Mouse (Mus musculus): ENCODE measurements around the gene Lhfpl2. TPM values are rescaled to one million over a fixed set of nuclear protein-coding genes. Genes with fewer than 3 reads are reported as not detected.

Gene Lhfpl2
- total RNA-seq (2021), result 10 to 100 TPM; 25.2 to 27.3 TPM
- long read RNA-seq, full-length matches to known transcripts, result 38 of 49 reads
- long read RNA-seq, partial matches to known transcripts, result 5 of 49 reads
- long read RNA-seq, other reads (novel, unspliced or antisense), result 6 of 49 reads

DNA sequence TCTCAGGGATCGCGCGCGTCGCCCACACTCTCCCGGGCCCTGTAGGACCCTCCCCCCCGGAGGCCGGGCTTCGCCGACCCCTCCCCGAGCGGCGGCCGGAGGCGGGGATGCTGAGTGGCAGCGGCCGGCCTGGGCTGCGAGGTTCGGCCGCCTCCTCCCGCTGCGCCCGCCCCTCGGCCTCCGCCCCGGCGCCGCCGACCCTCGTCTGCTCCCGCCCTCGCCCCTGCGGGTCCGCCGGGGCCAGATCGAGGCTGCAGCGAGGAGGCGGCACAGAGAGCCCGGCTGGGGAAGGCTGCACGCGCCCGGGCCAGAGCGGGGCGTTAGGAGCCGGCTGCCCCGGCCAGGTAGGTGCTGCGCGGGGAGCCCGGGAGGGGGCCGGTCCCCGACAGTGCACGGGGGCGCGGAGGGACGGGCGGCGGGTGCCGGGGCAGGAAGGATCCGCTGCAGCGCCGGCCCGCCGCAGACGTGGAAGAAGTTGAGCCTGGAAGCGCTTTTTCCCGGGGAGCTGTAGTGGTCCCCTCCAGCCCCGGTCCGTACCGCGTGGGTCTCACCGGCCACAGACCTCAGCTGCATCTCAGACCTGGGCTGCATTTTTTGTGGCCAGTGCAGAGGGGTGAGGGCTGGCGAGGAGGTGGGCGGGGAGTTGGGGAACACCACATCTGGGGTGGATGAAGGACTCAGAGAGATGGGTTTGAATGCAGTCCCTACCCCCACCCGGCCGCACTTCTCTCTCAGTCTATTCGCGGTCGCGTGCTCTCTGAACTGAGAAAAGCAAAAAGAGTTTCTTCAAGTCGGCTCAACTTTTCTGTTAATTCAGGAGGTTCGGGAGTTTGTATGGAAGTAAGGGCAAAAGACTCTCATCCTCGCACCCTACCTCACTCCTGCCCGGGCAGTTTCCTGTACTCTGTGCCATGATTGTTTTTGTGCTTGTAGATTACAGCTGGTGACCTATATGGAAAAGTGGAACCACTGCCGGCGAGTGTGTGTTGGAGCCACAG, at the start of gene Lhfpl2:
TSS of gene Lhfpl2 (plus strand) at position 234 of the 998 bp plus-strand sequence.
- no peak for DNase-seq (ENCODE audit: low spot score in 2 of 2)

DNA sequence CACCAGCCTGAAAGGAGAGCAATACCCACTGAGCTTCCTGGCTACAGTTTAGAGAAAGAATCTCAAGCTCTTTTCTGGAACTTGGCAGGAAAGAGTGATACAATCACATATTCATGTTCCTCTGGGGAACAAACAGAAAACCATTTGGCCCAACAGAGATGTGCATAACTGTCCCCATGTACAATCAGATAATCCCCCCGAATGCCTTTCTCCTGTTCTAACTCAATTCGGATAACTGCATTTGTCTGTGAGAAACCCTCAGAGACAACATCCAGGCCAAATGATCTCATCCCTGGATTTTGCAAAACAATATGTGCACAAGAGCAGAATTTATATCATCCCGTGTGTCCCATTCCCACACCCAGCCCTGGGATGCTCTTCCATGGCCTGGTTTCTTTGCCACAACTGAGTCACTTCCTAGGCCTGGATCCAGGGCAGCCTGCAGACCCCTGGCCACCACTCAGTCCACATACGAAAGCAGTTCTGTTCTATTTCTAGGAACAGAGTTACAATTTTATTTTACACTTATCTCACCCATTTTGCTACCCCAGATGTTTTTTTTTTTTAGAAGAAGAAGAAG, 45.5 kb upstream of the Lhfpl2 start:
- no peak for DNase-seq (ENCODE audit: low spot score in 2 of 2)

DNA sequence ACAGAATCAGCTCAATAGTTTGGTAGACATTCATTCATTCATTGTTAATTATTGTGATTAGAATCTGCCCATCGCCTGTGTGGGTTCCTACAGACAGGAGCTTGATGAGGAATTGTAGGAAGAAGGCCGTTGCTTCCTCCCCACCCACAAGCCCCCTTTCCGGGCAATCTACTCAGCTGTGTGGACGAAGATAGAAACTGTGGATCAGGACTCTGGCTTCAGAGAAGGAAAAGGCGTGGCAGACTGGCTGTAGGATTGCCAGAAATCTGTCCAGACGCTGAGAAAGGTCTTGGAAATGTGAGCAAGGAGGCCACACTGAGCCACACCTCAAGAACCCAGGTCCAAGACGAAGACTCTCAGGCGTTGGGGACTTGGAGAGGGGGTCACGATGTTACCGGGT, 43.6 kb upstream of the Lhfpl2 start:
- no peak for DNase-seq (ENCODE audit: low spot score in 2 of 2)

DNA sequence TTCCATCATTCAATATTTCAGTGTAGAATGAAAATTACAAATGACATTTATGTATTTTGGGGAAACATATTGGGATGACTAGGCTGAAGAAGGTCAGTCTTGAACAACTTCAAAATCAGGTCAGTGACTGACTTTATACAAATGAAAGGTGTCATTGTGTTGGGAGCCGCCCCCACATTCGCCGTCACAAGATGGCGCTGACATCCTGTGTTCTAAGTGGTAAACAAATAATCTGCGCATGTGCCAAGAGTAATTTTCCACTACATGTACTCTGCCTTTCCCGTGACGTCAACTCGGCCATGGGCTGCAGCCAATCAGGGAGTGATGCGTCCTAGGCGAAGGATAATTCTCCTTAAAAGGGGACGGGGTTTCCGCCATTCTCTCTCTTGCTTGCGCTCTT, 33.0 kb upstream of the Lhfpl2 start:
- peak in 1 of 2 experiments; percentile 20 for DNase-seq (ENCODE audit: low spot score in 2 of 2)

DNA sequence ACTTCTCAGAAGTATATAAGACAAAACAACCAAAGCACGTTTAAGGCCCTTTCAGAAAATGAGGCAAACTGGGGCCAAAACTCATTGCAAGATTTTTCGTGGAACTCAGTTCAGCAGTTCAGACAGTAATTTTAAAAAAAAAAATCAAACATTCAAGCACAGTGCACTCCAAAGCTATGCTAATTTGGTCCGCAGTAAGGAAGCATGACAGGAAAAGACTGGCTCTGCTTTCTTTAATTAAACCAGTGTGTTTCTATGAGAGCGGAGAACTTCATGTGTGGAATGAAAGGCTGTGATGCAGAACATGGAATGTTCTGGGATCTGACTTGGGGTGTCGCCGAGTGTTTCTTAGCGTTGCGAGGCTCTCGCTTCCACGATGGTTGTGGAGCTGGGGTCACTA, 28.4 kb upstream of the Lhfpl2 start:
- DNase-seq (ENCODE audit: low spot score in 2 of 2), result no peak

DNA sequence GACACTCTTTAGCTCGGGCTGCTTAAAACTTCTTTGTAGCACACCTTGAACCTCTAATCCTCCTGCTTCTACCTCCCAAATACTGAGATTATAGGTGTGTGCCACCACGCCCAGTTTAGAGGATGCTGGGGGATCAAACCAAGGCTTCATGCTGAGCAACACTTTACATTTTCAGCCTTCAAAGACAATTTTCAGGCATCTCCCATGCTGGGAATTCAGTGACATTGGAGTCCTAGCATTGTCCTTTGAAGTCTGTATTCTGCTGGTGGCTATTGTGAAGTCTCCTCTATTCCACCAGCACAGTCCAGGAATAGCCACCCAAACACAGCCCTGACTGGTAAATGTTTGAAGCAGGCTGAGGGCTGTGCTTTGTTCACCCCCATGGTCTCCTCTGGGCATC, 27.0 kb upstream of the Lhfpl2 start:
- DNase-seq (ENCODE audit: low spot score in 2 of 2), result no peak

DNA sequence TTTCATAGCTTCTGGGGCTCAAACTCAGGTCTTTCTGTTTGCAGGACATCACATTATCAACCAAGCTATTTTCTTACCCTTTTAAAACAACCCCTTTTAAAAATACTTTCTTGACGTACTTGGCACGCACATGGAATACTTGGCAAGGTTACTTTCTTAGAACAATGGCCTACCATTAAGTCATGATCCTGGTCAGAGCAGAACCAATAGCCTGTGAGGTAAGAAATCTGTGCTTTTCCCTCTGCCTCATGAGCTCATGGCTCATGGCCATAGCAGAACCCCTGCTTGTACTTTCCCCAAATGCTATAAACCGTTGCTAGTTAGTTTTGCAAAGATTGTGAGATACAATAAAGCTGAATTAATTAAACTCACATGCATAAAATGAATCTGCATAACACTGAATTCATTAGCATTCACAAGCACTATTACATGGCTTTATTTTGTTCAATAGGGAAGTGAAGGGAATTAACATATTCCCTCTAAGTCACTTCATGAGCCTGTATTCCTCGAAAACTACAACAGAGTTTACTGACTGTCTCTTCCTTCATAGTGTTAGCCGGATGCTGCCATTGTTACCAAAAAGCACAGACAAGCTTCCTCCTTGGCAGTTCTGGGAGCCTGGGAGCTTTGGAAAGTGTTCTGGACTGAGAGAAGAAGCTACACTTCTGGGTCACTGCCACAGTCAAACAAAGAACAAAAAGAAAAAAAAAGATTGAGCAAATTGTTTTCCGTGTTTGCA, 20.1 kb upstream of the Lhfpl2 start:
- no peak for DNase-seq (ENCODE audit: low spot score in 2 of 2)

DNA sequence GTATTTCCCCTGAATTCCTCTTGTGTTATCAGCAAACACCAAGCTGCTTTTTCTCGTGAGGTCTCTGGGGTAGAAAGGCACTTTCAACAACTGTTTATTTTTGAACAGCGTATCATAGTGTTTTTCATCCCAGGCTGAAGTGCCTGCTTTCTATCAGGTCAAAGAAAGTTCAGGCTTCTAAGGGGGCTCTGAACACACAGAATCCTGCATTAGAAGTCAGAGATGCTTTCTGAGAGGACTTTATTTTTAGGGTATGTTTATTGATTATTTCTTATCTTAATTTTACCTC, 19.6 kb upstream of the Lhfpl2 start:
- DNase-seq (ENCODE audit: low spot score in 2 of 2), result no peak

DNA sequence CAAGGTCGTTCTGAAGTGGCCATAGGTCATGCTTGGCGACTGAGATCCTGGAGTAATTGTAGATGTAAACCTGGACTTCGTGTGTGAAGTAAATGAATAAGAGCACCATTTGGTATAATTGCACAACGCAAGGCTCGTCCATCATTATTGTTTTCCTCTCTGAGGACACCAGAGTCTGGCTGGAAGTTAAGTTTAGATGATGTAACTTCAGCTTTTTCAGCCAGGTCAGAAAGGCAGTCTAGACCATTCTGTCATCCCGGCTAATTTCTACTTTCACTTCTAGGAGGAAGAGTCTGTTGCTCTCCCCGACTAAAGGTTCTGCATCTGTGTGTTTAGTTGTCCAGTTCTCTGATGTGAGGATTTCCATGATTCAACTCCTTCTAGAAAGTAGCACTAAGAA, 7.6 kb upstream of the Lhfpl2 start:
- no peak for DNase-seq (ENCODE audit: low spot score in 2 of 2)

DNA sequence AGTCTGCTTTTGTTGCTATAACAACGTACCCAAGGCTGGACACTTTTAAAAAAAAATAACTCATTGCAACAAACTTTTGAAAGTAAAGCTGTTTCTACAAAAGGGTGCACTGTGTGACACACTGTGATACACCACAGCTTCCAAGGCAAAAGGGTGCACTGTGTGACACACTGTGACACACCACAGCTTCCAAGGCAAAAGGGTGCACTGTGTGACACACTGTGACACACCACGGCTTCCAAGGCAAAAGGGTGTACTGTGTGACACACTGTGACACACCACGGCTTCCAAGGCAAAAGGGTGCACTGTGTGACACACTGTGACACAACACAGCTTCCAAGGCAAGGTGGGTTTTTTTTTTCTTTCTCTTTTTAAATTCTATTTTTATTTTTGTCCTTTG, 6.8 kb upstream of the Lhfpl2 start:
- DNase-seq (ENCODE audit: low spot score in 2 of 2), result no peak

DNA sequence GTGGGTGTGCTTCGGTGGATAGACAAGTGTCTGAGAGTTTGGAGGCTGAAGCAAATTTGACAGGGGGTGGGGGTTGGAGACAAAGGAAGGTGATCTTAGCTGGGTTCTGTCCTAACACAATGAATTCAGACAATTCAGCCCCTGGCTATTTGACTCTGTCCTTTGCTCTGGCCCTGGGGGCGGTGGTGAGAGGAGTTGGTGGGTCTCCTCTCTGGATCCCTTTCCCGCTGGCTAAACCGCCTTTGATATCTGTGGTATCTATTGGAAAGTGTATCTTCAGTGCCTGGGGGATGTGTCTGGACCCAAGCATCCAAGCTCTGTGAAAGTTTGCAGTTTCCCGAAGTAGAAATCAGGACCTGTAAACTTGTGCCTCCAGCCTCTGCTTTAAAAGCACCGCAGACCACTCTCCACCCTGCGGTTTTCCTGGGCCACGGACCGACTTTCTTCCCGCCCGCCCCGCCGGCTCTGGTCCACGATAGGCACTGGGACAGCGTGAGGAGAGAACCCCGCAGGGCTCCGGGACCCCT, 497 bp upstream of the Lhfpl2 start:
- DNase-seq (ENCODE audit: low spot score in 2 of 2), result no peak

DNA sequence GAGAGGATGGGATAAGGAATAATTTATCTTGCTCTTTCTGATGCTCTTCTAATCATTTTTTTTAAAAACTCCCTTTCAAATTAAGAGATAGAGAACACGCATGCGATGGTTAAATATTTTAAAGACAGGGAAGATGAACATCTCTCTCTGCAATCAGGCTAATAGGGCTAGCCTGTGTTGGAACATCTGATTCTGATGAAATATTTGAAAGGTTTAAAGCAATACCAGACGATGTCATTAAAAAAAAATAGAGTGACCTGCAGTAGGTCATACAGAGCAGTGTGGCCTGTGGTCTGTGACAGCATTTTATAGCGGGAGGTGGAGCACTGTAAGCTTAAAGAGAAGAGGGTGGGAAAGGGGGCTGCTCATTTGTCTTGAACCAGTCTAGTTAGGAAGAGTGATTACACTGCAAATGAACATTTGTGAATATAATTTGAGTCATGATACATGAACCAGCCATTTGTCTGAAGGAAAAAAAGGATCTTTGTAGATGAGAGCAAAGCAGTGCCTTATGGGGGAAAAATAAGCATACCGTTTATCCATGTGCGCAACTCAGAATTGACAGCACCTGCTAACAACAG, 1.1 kb downstream of the Lhfpl2 start:
- no peak for DNase-seq (ENCODE audit: low spot score in 2 of 2)

DNA sequence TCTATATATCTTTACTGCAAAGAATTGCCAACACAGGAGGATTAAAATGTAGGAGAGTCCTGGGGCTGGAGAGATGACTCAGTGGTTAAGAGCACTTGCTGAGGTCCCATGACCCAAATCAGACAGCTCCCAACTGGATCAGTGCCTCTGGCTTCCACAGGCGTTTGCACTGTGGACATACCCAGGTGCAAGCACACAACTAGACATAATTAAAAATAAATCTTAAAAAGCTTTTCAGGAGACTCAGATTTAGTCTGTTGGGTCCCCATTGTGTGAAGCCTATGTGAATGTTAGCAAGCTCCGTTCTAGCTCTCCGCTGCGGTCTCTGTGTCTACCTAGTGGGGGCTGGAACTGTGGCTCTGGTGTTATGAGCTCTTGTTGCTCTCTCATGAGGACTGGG, 1.8 kb downstream of the Lhfpl2 start:
- no peak for DNase-seq (ENCODE audit: low spot score in 2 of 2)

DNA sequence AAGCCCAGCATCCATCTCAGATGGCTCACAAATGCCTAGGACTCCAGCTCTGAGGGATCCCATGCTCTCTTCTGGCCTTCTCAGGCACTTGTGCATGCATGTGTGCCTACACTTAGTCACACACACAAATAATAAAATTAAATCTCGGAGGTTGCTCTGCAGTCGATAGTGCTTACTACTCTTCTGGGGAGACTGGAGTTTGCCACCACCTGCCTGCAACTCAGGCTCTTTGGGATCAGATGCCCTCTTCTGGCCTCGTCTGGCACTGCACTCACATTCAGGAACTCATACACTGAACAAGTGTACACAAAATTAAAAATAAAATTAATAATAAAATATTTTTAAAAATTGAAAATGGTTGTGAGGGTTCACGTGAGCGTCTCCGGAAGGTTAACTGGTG, 2.2 kb downstream of the Lhfpl2 start:
- peak in 1 of 2 experiments; percentile 48 for DNase-seq (ENCODE audit: low spot score in 2 of 2)

DNA sequence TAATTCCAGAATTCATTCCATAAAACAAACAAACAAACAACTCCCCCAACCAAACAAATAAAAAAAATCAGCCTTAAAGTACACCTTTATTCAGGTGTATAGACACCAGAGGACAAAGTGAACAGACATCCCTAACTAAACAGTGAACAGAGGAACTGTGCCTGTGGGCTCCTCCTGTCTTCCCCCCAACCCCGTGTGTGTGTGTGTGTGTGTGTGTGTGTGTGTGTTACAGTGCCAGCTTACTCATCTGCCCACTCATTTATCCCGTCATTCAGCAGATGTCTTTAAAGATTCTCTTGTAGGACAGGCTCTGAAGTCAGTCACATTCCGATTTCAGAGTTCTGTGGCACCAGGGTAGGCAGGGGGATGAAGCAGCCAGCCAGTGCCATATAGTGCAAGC, 2.9 kb downstream of the Lhfpl2 start:
- no peak for DNase-seq (ENCODE audit: low spot score in 2 of 2)

DNA sequence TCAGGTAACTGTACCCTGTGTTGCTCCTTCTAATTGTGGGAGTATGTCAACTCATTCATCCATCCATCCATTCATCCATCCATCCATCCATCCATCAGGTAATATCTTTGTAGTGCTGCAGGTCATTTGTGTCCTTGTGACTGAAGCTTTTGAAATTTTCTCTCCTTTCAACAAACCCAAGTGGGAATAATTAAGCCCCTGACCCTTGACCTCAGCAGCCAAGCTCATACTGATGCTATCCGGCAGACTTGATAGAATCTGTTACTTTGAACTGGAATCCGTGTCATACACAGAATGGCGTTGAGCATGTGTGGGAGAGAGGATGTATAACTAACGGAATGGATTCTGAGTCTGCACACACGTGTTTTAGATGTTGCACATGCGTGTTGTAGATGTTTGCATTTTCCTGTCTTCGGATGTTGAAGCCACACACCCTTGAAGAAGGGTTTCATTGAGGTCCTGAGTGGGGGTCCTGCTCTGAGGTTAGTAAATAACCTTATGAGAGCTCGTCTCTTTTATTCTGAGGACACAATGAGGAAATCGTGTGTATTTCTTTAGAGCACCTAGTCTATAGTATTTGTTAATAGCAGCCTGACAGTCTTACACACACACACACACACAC, 3.8 kb downstream of the Lhfpl2 start:
- no peak for DNase-seq (ENCODE audit: low spot score in 2 of 2)

DNA sequence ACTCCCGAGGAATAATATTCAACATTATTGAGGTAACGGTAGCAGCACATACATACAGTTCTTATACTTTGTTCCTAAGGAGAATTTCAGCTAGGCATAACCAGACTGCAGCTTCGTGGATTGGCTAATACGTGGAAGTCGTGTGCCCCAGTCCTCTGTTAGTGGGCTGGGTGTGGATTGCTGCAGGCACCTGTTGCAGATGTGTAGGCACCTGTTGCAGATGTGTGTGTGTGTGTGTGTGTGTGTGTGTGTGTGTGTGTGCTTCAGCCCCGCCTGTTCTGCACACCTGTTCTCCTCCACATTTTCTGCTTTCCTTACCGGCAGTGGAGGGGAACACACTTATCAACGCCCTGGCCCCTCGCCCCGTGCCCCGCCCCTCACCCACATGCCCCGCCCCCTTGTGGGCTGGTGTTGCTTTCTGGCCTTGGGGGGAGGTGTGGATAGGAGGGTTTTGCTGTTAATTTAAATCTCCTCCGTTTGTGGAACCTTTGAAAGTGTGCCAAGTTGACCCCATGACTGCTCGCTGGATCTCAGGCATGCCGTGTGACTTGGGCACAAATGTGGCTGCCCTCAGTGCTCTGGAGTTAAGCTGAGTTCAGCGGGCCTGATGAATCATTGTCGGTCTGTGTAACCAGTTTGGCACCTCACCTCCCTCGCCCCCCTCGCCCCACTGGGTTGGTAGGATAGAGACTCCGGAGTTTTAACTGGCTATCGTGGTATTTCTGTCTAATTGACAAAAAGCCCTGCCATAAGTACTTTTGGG, 4.9 kb downstream of the Lhfpl2 start:
- no peak for DNase-seq (ENCODE audit: low spot score in 2 of 2)

DNA sequence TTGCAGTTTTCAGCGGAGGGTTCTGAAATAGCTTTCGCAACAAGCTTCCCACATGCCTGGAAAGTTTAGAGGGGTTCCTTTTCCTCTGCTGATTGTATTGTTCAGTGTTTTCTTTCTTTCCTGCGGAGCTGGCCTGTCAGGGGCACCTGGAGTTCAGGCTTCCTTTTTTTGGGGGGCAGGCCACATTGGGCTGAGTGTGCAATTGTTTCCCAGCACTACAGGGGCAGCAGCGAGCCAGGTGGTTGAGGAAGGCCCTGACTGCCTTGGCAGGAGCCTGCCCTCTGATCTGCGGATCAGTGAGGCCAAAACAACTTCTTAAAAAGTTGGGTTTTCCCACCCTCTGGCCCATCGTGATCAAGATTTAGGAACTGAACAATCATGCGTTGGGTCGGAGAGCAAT, 5.6 kb downstream of the Lhfpl2 start:
- DNase-seq (ENCODE audit: low spot score in 2 of 2), result no peak

DNA sequence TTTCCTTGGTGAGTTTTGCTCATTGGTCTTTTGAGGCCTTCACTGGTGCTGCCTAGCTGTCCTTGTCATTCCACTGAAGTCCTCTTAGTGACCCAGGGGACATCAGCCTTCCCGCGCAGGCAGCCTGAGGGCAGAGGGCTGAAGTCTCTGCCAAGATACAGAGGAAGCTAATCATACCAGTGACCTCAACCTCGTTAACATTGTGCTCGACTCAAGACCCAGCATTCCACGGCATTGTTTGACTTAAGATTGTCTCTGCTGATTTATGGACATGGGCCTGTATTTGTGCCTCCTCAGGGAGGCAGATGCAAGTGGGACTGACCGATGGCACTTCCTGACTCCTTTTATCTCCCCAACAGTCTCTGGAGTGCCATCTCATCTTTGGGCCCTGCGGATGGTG, 7.0 kb downstream of the Lhfpl2 start:
- no peak for DNase-seq (ENCODE audit: low spot score in 2 of 2)
